Mouse (Mus musculus) liver, adult 2 months (tissue): ENCODE results near the gene Rab37. TPM values are rescaled to one million over a fixed set of nuclear protein-coding genes. Genes with fewer than 3 reads are reported as not detected.
A peak's percentile ranks its signal among the peaks of the same experiment; 100 is the strongest.

Experiments used
- DNase-seq: peaks from one replicate; pipeline ENCODE4 v3.0.0-alpha.2; 2011; ENCODE audit warnings: low read depth, low spot score; ENCODE audit errors: extremely low read depth
- H3K27ac ChIP-seq: fragments of 200-500 bp; replicated peaks from 2 replicates; pipeline ENCODE4 v1.5.1; 2012; ENCODE audit warnings: low read depth, mild to moderate bottlenecking, control low read depth, inconsistent platforms, low read length; ENCODE audit not compliant: insufficient read depth
- H3K27me3 ChIP-seq: fragments of 200-500 bp; 2 replicates; pipeline ENCODE4 v1.6.1; 2012; ENCODE audit warnings: mild to moderate bottlenecking, moderate library complexity, low read length, inconsistent platforms; ENCODE audit not compliant: control insufficient read depth, insufficient read depth
- H3K36me3 ChIP-seq: fragments of 200-500 bp; 2 replicates; pipeline ENCODE4 v1.6.1; 2012; ENCODE audit warnings: low read length, inconsistent platforms; ENCODE audit not compliant: control insufficient read depth, insufficient read depth
- H3K4me1 ChIP-seq: fragments of 200-500 bp; 2 replicates; pipeline ENCODE4 v1.6.1; 2011; ENCODE audit warnings: low read length; ENCODE audit not compliant: control insufficient read depth, insufficient read depth
- H3K4me3 ChIP-seq: fragments of 200-500 bp; 2 replicates; pipeline ENCODE4 v1.5.1; 2011; ENCODE audit warnings: low read depth, mild to moderate bottlenecking, control low read depth, low read length, moderate library complexity; ENCODE audit not compliant: insufficient read depth
- H3K79me2 ChIP-seq: fragments of 200-500 bp; 2 replicates; pipeline ENCODE4 v1.6.1; 2012; ENCODE audit warnings: inconsistent platforms, mild to moderate bottlenecking, low read length, moderate library complexity; ENCODE audit not compliant: control insufficient read depth, insufficient read depth
- H3K9ac ChIP-seq: fragments of 200-500 bp; 2 replicates; pipeline ENCODE4 v1.6.1; 2012; ENCODE audit warnings: low read depth, mild to moderate bottlenecking, control low read depth, inconsistent platforms, low read length
- CTCF ChIP-seq: fragments of 200-500 bp; IDR thresholded peaks from 2 replicates; pipeline ENCODE4 v1.5.1; 2011; ENCODE audit warnings: low read depth, low read length, control low read depth
- POLR2A ChIP-seq: fragments of 200-500 bp; IDR thresholded peaks from 2 replicates; pipeline ENCODE4 v1.6.1; 2011; ENCODE audit warnings: low read length, control low read depth; ENCODE audit not compliant: insufficient read depth; ENCODE audit errors: extremely low read depth
- WGBS: fragments of 180-500 bp; shearing (Covaris S2); methylation state at CpG from one replicate; pipeline ENCODE4 v1.1.7; 2018; 5-methylcytosine and 5-hydroxymethylcytosine counted together
- polyA plus RNA-seq: library from polyadenylated mRNA; depleted of rRNA; stranded (reverse); fragments of >200 nt; gene quantifications from 2 replicates; pipeline ENCODE4 v1.2.3, GENCODE M21; 2012
- total RNA-seq: library from RNA; depleted of rRNA; stranded (reverse); fragments of >200 nt; gene quantifications from 2 replicates; pipeline ENCODE4 v1.2.3, GENCODE M21; 2014

Rab37 gene
- total and polyA plus RNA-seq, 2 experiments, result 0.09 to 0.20 TPM

- no peak overlapping the region for H3K9ac ChIP-seq
- no peaks in the 10 kb centered on the region for H3K36me3 ChIP-seq
- peaks cover 15% of the 10 kb centered on the region for H3K4me1 ChIP-seq
- H3K4me3 ChIP-seq, result no peak overlapping the region
- H3K79me2 ChIP-seq, result no peaks in the 10 kb centered on the region
- 50% methylated on average over 12 of the region's 12 CpGs for WGBS
- DNase-seq, result no peak
- no peaks in the 10 kb centered on the region for H3K27me3 ChIP-seq
- TF ChIP-seq POLR2A (no peak), CTCF (no peak)
- no peak overlapping the region for H3K27ac ChIP-seq
These were observed 66.9 kb downstream of the Rab37 start for GRCm38 (mm10) chr11:115157933-115158719.

- peaks cover 13% of the 10 kb centered on the region for H3K79me2 ChIP-seq
- DNase-seq, result peak; percentile 76
- WGBS, result 32% methylated on average over 11 of the region's 11 CpGs
- H3K4me1 ChIP-seq, result peaks cover 12% of the 10 kb centered on the region
- no peak overlapping the region for H3K9ac ChIP-seq
- TF ChIP-seq CTCF (peak; percentile 91), POLR2A (no peak)
- H3K27me3 ChIP-seq, result no peaks in the 10 kb centered on the region
- H3K4me3 ChIP-seq, result no peak overlapping the region
- H3K27ac ChIP-seq, result no peak overlapping the region
- H3K36me3 ChIP-seq, result no peaks in the 10 kb centered on the region
These were observed 69.0 kb downstream of the Rab37 start for GRCm38 (mm10) chr11:115160016-115160797.

- H3K27me3 ChIP-seq, result no peaks in the 10 kb centered on the region
- 9% methylated on average over 10 of the region's 10 CpGs for WGBS
- no peak overlapping the region for H3K9ac ChIP-seq
- H3K4me1 ChIP-seq, result peaks cover 15% of the 10 kb centered on the region
- no peak overlapping the region for H3K4me3 ChIP-seq
- peaks cover 19% of the 10 kb centered on the region for H3K79me2 ChIP-seq
- TF ChIP-seq POLR2A (no peak), CTCF (peak; percentile 97)
- H3K27ac ChIP-seq, result peak overlapping the region; percentile 8; the same call in 1 of the 2 replicates
- peak; percentile 43 for DNase-seq
- H3K36me3 ChIP-seq, result no peaks in the 10 kb centered on the region
These were observed 69.8 kb downstream of the Rab37 start for GRCm38 (mm10) chr11:115160883-115161577.

- Histone ChIP-seq H3K27me3 (no peaks in the 10 kb centered on the region), H3K36me3 (no peaks in the 10 kb centered on the region), H3K4me1 (peaks cover 18% of the 10 kb centered on the region), H3K27ac (peak overlapping the region; percentile 67), H3K9ac (no peak overlapping the region), H3K4me3 (no peak overlapping the region), H3K79me2 (peaks cover 22% of the 10 kb centered on the region)
- TF ChIP-seq CTCF (no peak), POLR2A (no peak)
- DNase-seq, result peak; percentile 31
- 50% methylated on average over 9 of the region's 9 CpGs for WGBS
These were observed 70.5 kb downstream of the Rab37 start for GRCm38 (mm10) chr11:115161578-115162204.

GRCm38 (mm10) chr11:115162205-115162601 is 71.0 kb downstream of the Rab37 start:
- Histone ChIP-seq H3K9ac (peak overlapping the region; percentile 21; the same call in 1 of the 2 replicates), H3K4me3 (no peak overlapping the region), H3K4me1 (peaks cover 21% of the 10 kb centered on the region), H3K27ac (peak overlapping the region; percentile 67), H3K27me3 (no peaks in the 10 kb centered on the region), H3K79me2 (peaks cover 24% of the 10 kb centered on the region), H3K36me3 (no peaks in the 10 kb centered on the region)
- no peak for TF ChIP-seq POLR2A
- TF ChIP-seq CTCF, result no peak
- peak; percentile 57 for DNase-seq
- 9% methylated on average over 9 of the region's 9 CpGs for WGBS
